ENCODE assay signal across 28 mouse cellular contexts in genomic region chr2:91064211-91064610, GRCm38 (mm10). TPM values are rescaled to one million over a fixed set of nuclear protein-coding genes. Genes with fewer than 3 reads are reported as not detected.
DNase-seq lines count a peak whose midpoint lies in the region; ATAC-seq and TF ChIP-seq lines count a peak whose summit lies in the region.
"Had no signal": no experiment of that assay in that cellular context is flagged by ENCODE, and none has a peak within 500 bp of the region (broad histone marks: within the 10 kb centered on the region; RNA-seq: fewer than 3 reads in every experiment).

No protein-coding gene starts in this region.

- no peak overlapping the region for H3K9ac ChIP-seq in midbrain, postnatal 0 days (replicated peaks; ENCODE audit: low read length, poor library complexity, severe bottlenecking)
- H3K9ac ChIP-seq in intestine, embryonic 16.5 days (ENCODE audit: low read depth, low read length), result no peak overlapping the region
- H3K9ac ChIP-seq: embryonic facial prominence, embryonic 12.5 days; intestine, embryonic 15.5 days; limb, embryonic 15.5 days; midbrain, embryonic 15.5 days had no signal

- H3K27me3 ChIP-seq in midbrain, postnatal 0 days (ENCODE audit: insufficient read depth, low read length), result no peaks in the 10 kb centered on the region
- H3K27me3 ChIP-seq in midbrain, embryonic 10.5 days (ENCODE audit: low read depth, poor library complexity, severe bottlenecking), result 0 out of 2 replicates have a peak, but pooled peaks cover 5% of the 10 kb centered on the region
- no peaks in the 10 kb centered on the region for H3K27me3 ChIP-seq in intestine, embryonic 16.5 days (replicated peaks; ENCODE audit: control insufficient read depth, insufficient read depth, low read length)
- H3K27me3 ChIP-seq: embryonic facial prominence, embryonic 12.5 days; intestine, embryonic 15.5 days; limb, embryonic 15.5 days; midbrain, embryonic 15.5 days had no signal

- H3K4me1 ChIP-seq in midbrain, postnatal 0 days (ENCODE audit: insufficient read depth, low read length), result peaks cover 10% of the 10 kb centered on the region
- H3K4me1 ChIP-seq in midbrain, embryonic 10.5 days, result peaks cover 15% of the 10 kb centered on the region
- H3K4me1 ChIP-seq in intestine, embryonic 16.5 days (ENCODE audit: control insufficient read depth, insufficient read depth, low read length), result peaks cover 13% of the 10 kb centered on the region

- no peaks in the 10 kb centered on the region for H3K9me3 ChIP-seq in midbrain, postnatal 0 days (ENCODE audit: low read length)
- H3K9me3 ChIP-seq in midbrain, embryonic 10.5 days (replicated peaks), result no peaks in the 10 kb centered on the region
- no peaks in the 10 kb centered on the region for H3K9me3 ChIP-seq in intestine, embryonic 16.5 days (ENCODE audit: control insufficient read depth, low read length)
- H3K9me3 ChIP-seq: embryonic facial prominence, embryonic 12.5 days; hindbrain, embryonic 10.5 days; intestine, embryonic 15.5 days; limb, embryonic 15.5 days; midbrain, embryonic 15.5 days had no signal

- no peak overlapping the region for H3K4me3 ChIP-seq in layer of hippocampus, adult 2 months
- H3K4me3 ChIP-seq in midbrain, postnatal 0 days (ENCODE audit: low read depth, low read length), result no peak overlapping the region
- H3K4me3 ChIP-seq in midbrain, embryonic 10.5 days, result no peak overlapping the region
- no peak overlapping the region for H3K4me3 ChIP-seq in intestine, embryonic 16.5 days (ENCODE audit: low read length)
- H3K4me3 ChIP-seq: embryonic facial prominence, embryonic 12.5 days; hindbrain, embryonic 10.5 days; intestine, embryonic 15.5 days; limb, embryonic 15.5 days; midbrain, embryonic 15.5 days had no signal

- peak; percentile 55 for TF ChIP-seq CTCF in layer of hippocampus, adult 2 months (conservative IDR thresholded peaks at IDR 0.05)
- peak; percentile 17; the same call in 1 of the 2 replicates for TF ChIP-seq CTCF in midbrain, postnatal 0 days (IDR thresholded peaks at IDR 0.05)

- no peak for DNase-seq in layer of hippocampus, adult 2 months (ENCODE audit: low spot score in 2 of 2)
- DNase-seq in layer of hippocampus, postnatal 10 days (ENCODE audit: low spot score in 2 of 2), result no peak
- no peak for DNase-seq in midbrain, postnatal 0 days (ENCODE audit: low spot score)
- no peak for DNase-seq in midbrain, embryonic 10.5 days (ENCODE audit: low spot score)
- DNase-seq in ES-CJ7 (ENCODE audit: low read depth, low spot score), result peak; percentile 65
- no peak for DNase-seq in cerebellum, adult 9-11 months
- DNase-seq: adrenal gland, postnatal 14 days; cerebellum, adult 11 months; cerebellum, adult 9-10 months; embryo, embryonic 11 days; heart, postnatal 14 days; kidney, adult 8-10 months; kidney, postnatal 14 days; right cerebral cortex, adult 18-20 months; right cerebral cortex, postnatal 4 days; thymus, adult 2 months; thymus, postnatal 36 days had no signal

- H3K36me3 ChIP-seq in midbrain, postnatal 0 days (ENCODE audit: insufficient read depth, low read length), result peaks cover 32% of the 10 kb centered on the region
- peaks cover 77% of the 10 kb centered on the region for H3K36me3 ChIP-seq in midbrain, embryonic 10.5 days
- peaks cover 11% of the 10 kb centered on the region for H3K36me3 ChIP-seq in intestine, embryonic 16.5 days (ENCODE audit: control insufficient read depth, insufficient read depth, low read length)

- H3K4me2 ChIP-seq in midbrain, postnatal 0 days (ENCODE audit: low read depth, low read length, poor library complexity, severe bottlenecking), result no peak overlapping the region
- no peak overlapping the region for H3K4me2 ChIP-seq in intestine, embryonic 16.5 days (ENCODE audit: low read depth, low read length)
- H3K4me2 ChIP-seq: embryonic facial prominence, embryonic 12.5 days; intestine, embryonic 15.5 days; limb, embryonic 15.5 days; midbrain, embryonic 15.5 days had no signal

- no peak for ATAC-seq in midbrain, postnatal 0 days (ENCODE audit: low FRiP score)
- ATAC-seq in intestine, embryonic 16.5 days, result no peak
- ATAC-seq: forebrain, embryonic 14.5 days; hindbrain, embryonic 16.5 days; intestine, embryonic 15.5 days; lung, postnatal 0 days; midbrain, embryonic 15.5 days had no signal

- WGBS in midbrain, postnatal 0 days, result 91% methylated on average over 6 of the region's 6 CpGs
- 86% methylated on average over 6 of the region's 6 CpGs for WGBS in midbrain, embryonic 10.5 days
- WGBS in intestine, embryonic 16.5 days, result 85% methylated on average over 6 of the region's 6 CpGs

- 0 out of 2 replicates have a peak overlapping the region, but pooled peaks have one; percentile 5 for H3K27ac ChIP-seq in layer of hippocampus, adult 2 months
- no peak overlapping the region for H3K27ac ChIP-seq in midbrain, postnatal 0 days (ENCODE audit: low read depth, low read length)
- no peak overlapping the region for H3K27ac ChIP-seq in midbrain, embryonic 10.5 days (replicated peaks)
- no peak overlapping the region for H3K27ac ChIP-seq in intestine, embryonic 16.5 days (ENCODE audit: low read length)
- H3K27ac ChIP-seq: embryonic facial prominence, embryonic 12.5 days; hindbrain, embryonic 10.5 days; intestine, embryonic 15.5 days; limb, embryonic 15.5 days; macrophage; midbrain, embryonic 15.5 days had no signal

RNA-seq across cellular contexts. Expression of gene Slc39a13, which starts 6.0 kb away (rescaled TPM):
- total RNA-seq in layer of hippocampus, adult 2 months (2021), result 10 to 100 TPM; 33.7 to 37.3 TPM
- total RNA-seq in layer of hippocampus, postnatal 10 days (2021), result 10 to 100 TPM; 26.4 to 28.9 TPM
- total RNA-seq in midbrain, postnatal 0 days (2014; rRNA removed), result 34.1 and 40.3 TPM in 2 replicates
- polyA plus RNA-seq in midbrain, postnatal 0 days (2015; fragmentation: Nextera tagmentation; extraction: Ambion mirVana), result 22.7 and 26.3 TPM in 2 replicates
- 20.5 and 26.3 TPM in 2 replicates for polyA plus RNA-seq in midbrain, embryonic 10.5 days (2016; fragmentation: Nextera tagmentation; extraction: Ambion mirVana)
- 30.2 and 32.3 TPM in 2 replicates for polyA plus RNA-seq in intestine, embryonic 16.5 days (2015; fragmentation: Nextera tagmentation; extraction: Ambion mirVana)

RNA-seq across cellular contexts. Expression of gene Psmc3, which starts 10.4 kb away (rescaled TPM):
- 100 to 1,000 TPM; 203 to 215 TPM for total RNA-seq in layer of hippocampus, adult 2 months (2021)
- total RNA-seq in layer of hippocampus, postnatal 10 days (2021), result 100 to 1,000 TPM; 190 to 221 TPM
- 166 and 183 TPM in 2 replicates for total RNA-seq in midbrain, postnatal 0 days (2014; rRNA removed)
- polyA plus RNA-seq in midbrain, postnatal 0 days (2015; fragmentation: Nextera tagmentation; extraction: Ambion mirVana), result 245 and 253 TPM in 2 replicates
- 363 TPM in 2 replicates for polyA plus RNA-seq in midbrain, embryonic 10.5 days (2016; fragmentation: Nextera tagmentation; extraction: Ambion mirVana)
- 238 and 252 TPM in 2 replicates for polyA plus RNA-seq in intestine, embryonic 16.5 days (2015; fragmentation: Nextera tagmentation; extraction: Ambion mirVana)

RNA-seq across cellular contexts. Expression of gene Spi1, which starts 18.0 kb away (rescaled TPM):
- 1 to 10 TPM; 2.4 to 5.4 TPM for total RNA-seq in layer of hippocampus, adult 2 months (2021)
- total RNA-seq in layer of hippocampus, postnatal 10 days (2021), result 1 to 10 TPM; 4.5 to 6.0 TPM
- total RNA-seq in midbrain, postnatal 0 days (2014; rRNA removed), result 4.4 and 10.0 TPM in 2 replicates
- polyA plus RNA-seq in midbrain, postnatal 0 days (2015; fragmentation: Nextera tagmentation; extraction: Ambion mirVana), result 4.0 and 4.2 TPM in 2 replicates
- polyA plus RNA-seq in midbrain, embryonic 10.5 days (2016; fragmentation: Nextera tagmentation; extraction: Ambion mirVana), result 3.6 and 5.6 TPM in 2 replicates
- 4.2 and 6.1 TPM in 2 replicates for polyA plus RNA-seq in intestine, embryonic 16.5 days (2015; fragmentation: Nextera tagmentation; extraction: Ambion mirVana)
- polyA plus RNA-seq: C2C12 had no signal

RNA-seq across cellular contexts. Expression of gene Rapsn, which starts 28.8 kb away (rescaled TPM):
- under 1 TPM in 1 of 2 experiments, not detected in 1; 0.31 TPM for total RNA-seq in layer of hippocampus, adult 2 months (2021)
- total RNA-seq in layer of hippocampus, postnatal 10 days (2021), result under 1 TPM in 1 of 2 experiments, not detected in 1; 0.57 TPM
- total RNA-seq in midbrain, postnatal 0 days (2014; rRNA removed), result 1.7 and 2.4 TPM in 2 replicates
- polyA plus RNA-seq in midbrain, postnatal 0 days (2015; fragmentation: Nextera tagmentation; extraction: Ambion mirVana), result 0.97 and 1.2 TPM in 2 replicates
- polyA plus RNA-seq in midbrain, embryonic 10.5 days (2016; fragmentation: Nextera tagmentation; extraction: Ambion mirVana), result 1.7 and 2.0 TPM in 2 replicates
- 0.72 and 0.94 TPM in 2 replicates for polyA plus RNA-seq in intestine, embryonic 16.5 days (2015; fragmentation: Nextera tagmentation; extraction: Ambion mirVana)

RNA-seq across cellular contexts. Expression of gene Mybpc3, which starts 53.7 kb away (rescaled TPM):
- under 1 TPM in 1 of 2 experiments, not detected in 1; 0.07 TPM for total RNA-seq in layer of hippocampus, adult 2 months (2021)
- total RNA-seq in layer of hippocampus, postnatal 10 days (2021), result under 1 TPM; 0.38 to 0.55 TPM
- total RNA-seq in midbrain, postnatal 0 days (2014; rRNA removed), result 0.09 TPM in 1 of 2 replicates, not detected in the other
- not detected in 2 replicates for polyA plus RNA-seq in midbrain, postnatal 0 days (2015; fragmentation: Nextera tagmentation; extraction: Ambion mirVana)
- polyA plus RNA-seq in midbrain, embryonic 10.5 days (2016; fragmentation: Nextera tagmentation; extraction: Ambion mirVana), result 0.02 TPM in 1 of 2 replicates, not detected in the other
- 0.06 TPM in 1 of 2 replicates, not detected in the other for polyA plus RNA-seq in intestine, embryonic 16.5 days (2015; fragmentation: Nextera tagmentation; extraction: Ambion mirVana)
- total RNA-seq: adrenal gland, postnatal 14 days had no signal
- polyA plus RNA-seq: C2C12; forebrain, embryonic 14.5 days; hindbrain, embryonic 10.5 days had no signal
